Mouse (Mus musculus) heart, postnatal 14 days (tissue): ENCODE measurements around the gene Il31ra. TPM values are rescaled to one million over a fixed set of nuclear protein-coding genes. Genes with fewer than 3 reads are reported as not detected.

ENCODE experiments used
- DNase-seq, 2 experiments: peaks; one replicate each; pipeline ENCODE4 v3.0.0; 2021 to 2022
- intact Hi-C: fragments of 180-260 bp; cut with DNase I; formaldehyde crosslinking; loops from one replicate; pipeline ENCODE4 v1.15.1; 2025
- total RNA-seq, 2 experiments: library from RNA; stranded (reverse); gene quantifications; 2 replicates each; pipeline ENCODE4 v1.2.3; 2021

Il31ra gene
- total RNA-seq, 2 experiments from 2014 or later, result 0.07 TPM; not detected in 1

GRCm38 (mm10) chr13:112472401-112473023 lies 121.6 kb downstream of the Il31ra start:
- DNase-seq, result no peak
- intact Hi-C loops, result loop anchor here (10.0 kb wide), 1 partner anchor 708 kb away; no protein-coding TSS in a partner anchor

- DNase-seq, result no peak
- intact Hi-C loops, result loop anchor here (10.0 kb wide), 1 partner anchor 706 kb away; no protein-coding TSS in a partner anchor
Observed at GRCm38 (mm10) chr13:112471201-112471600, 123.0 kb downstream of the Il31ra start.

Other genes with a start within 250 kb of the Il31ra start
- 100 to 1,000 TPM; 184 to 192 TPM for gene Il6st, start 130.3 kb downstream of the Il31ra start, total RNA-seq
- under 1 TPM in 1 of 2 experiments, not detected in 1; 0.15 TPM for gene Ddx4, start 58.1 kb upstream of the Il31ra start, total RNA-seq
- 10 to 100 TPM; 10.7 to 12.3 TPM for gene Slc38a9, start 66.4 kb upstream of the Il31ra start, total RNA-seq
- 10 to 100 TPM; 72.5 to 75.2 TPM for gene Plpp1, start 206.4 kb upstream of the Il31ra start, total RNA-seq